Mouse (Mus musculus) cerebellum, adult 2 months (tissue): ENCODE results near the gene Ube4b.

Experiments
- CTCF ChIP-seq: fragments of 200-500 bp; IDR thresholded peaks from 2 replicates; pipeline ENCODE4 v1.5.1; 2011; ENCODE audit warnings: low read depth, mild to moderate bottlenecking, control low read depth, low read length, moderate library complexity, borderline replicate concordance; ENCODE audit not compliant: insufficient read depth
- POLR2A ChIP-seq: fragments of 200-500 bp; IDR thresholded peaks from 2 replicates; pipeline ENCODE4 v1.6.1; 2011; ENCODE audit warnings: low read length, control low read depth, borderline replicate concordance; ENCODE audit not compliant: insufficient read depth

- TF ChIP-seq POLR2A, result no peak
- no peak for TF ChIP-seq CTCF
These were observed 88.4 kb downstream of the Ube4b start for GRCm38 (mm10) chr4:149338137-149338536.
